Mouse (Mus musculus) midbrain, embryonic 11.5 days (tissue): Measurements from ENCODE around the gene Cyct. TPM values are rescaled to one million over a fixed set of nuclear protein-coding genes. Genes with fewer than 3 reads are reported as not detected.
A peak's percentile ranks its signal among the peaks of the same experiment; 100 is the strongest.

Source experiments
- ATAC-seq: fragments of 200-750 bp; cut with Nextera tagmentation; 2 replicates; pipeline ENCODE4 v1.8.0; 2017; ENCODE audit warnings: moderate TSS enrichment, moderate library complexity; ENCODE audit not compliant: low FRiP score
- DNase-seq: peaks from one replicate; pipeline ENCODE4 v3.0.0; 2015; ENCODE audit warnings: low spot score; ENCODE audit errors: missing footprints
- H3K27ac ChIP-seq: fragments of 300-500 bp; sonication (generic); 2 replicates; pipeline ENCODE4 v1.5.1; 2014; ENCODE audit warnings: low read depth, low read length
- H3K27me3 ChIP-seq: fragments of 300-500 bp; sonication (generic); 2 replicates; pipeline ENCODE4 v1.6.1; 2014; ENCODE audit warnings: mild to moderate bottlenecking, low read length, moderate library complexity, mixed read lengths; ENCODE audit not compliant: control insufficient read depth, insufficient read depth
- H3K36me3 ChIP-seq: fragments of 300-500 bp; sonication (generic); 2 replicates; pipeline ENCODE4 v1.6.1; 2014; ENCODE audit warnings: mild to moderate bottlenecking, low read length, moderate library complexity, mixed read lengths; ENCODE audit not compliant: control insufficient read depth, insufficient read depth
- H3K4me1 ChIP-seq: fragments of 300-500 bp; sonication (generic); 2 replicates; pipeline ENCODE4 v1.6.1; 2014; ENCODE audit warnings: low read length; ENCODE audit not compliant: control insufficient read depth, insufficient read depth
- H3K4me2 ChIP-seq: fragments of 300-500 bp; sonication (generic); 2 replicates; pipeline ENCODE4 v1.6.1; 2014; ENCODE audit warnings: mild to moderate bottlenecking, moderate library complexity
- H3K4me3 ChIP-seq: fragments of 300-500 bp; sonication (generic); 2 replicates; pipeline ENCODE4 v1.5.1; 2014; ENCODE audit warnings: low read depth, low read length
- H3K9ac ChIP-seq: fragments of 300-500 bp; sonication (generic); 2 replicates; pipeline ENCODE4 v1.6.1; 2014; ENCODE audit warnings: low read length
- H3K9me3 ChIP-seq: fragments of 300-500 bp; sonication (generic); 2 replicates; pipeline ENCODE4 v1.6.1; 2016; ENCODE audit warnings: low read length; ENCODE audit not compliant: control insufficient read depth
- WGBS: fragments of 180-500 bp; shearing (Covaris S2); extraction: QIAGEN DNeasy Blood & Tissue Kit; methylation state at CpG from one replicate; pipeline ENCODE4 v1.1.7; 2014; 5-methylcytosine and 5-hydroxymethylcytosine counted together
- polyA plus RNA-seq: library from polyadenylated mRNA; unstranded; fragments of >200 nt; fragmentation: Nextera tagmentation; extraction: Ambion mirVana; gene quantifications from 2 replicates; pipeline ENCODE4 v1.2.1, GENCODE M21; 2014

Cyct gene
- polyA plus RNA-seq, 1 experiment from 2014 or later, result not detected

GRCm38 (mm10) chr2:76347839-76348238 is 12.4 kb downstream of the Cyct start:
- H3K36me3 ChIP-seq, result no peaks in the 10 kb centered on the region
- H3K9me3 ChIP-seq, result no peaks in the 10 kb centered on the region
- no peak overlapping the region for H3K27ac ChIP-seq
- H3K4me2 ChIP-seq, result no peak overlapping the region
- no peak overlapping the region for H3K9ac ChIP-seq
- H3K27me3 ChIP-seq, result no peaks in the 10 kb centered on the region
- DNase-seq (no peak), ATAC-seq (no peak)
- no peaks in the 10 kb centered on the region for H3K4me1 ChIP-seq
- WGBS, result 82% methylated on average over 6 of the region's 6 CpGs
- no peak overlapping the region for H3K4me3 ChIP-seq

- no peak for DNase-seq
- H3K9me3 ChIP-seq, result no peaks in the 10 kb centered on the region
- peaks cover 3% of the 10 kb centered on the region for H3K4me1 ChIP-seq
- H3K4me3 ChIP-seq, result no peak overlapping the region
- 88% methylated on average over 9 of the region's 9 CpGs for WGBS
- H3K27ac ChIP-seq, result no peak overlapping the region
- H3K27me3 ChIP-seq, result peaks cover 8% of the 10 kb centered on the region
- H3K4me2 ChIP-seq, result no peak overlapping the region
- no peak overlapping the region for H3K9ac ChIP-seq
- no peak for ATAC-seq
- H3K36me3 ChIP-seq, result no peaks in the 10 kb centered on the region
Measured at GRCm38 (mm10) chr2:76342146-76342545, 18.1 kb downstream of the Cyct start.

- Histone ChIP-seq H3K9ac (peak within 1 kb of the TSS; percentile 49), H3K4me3 (peak within 1 kb of the TSS; percentile 38), H3K4me2 (peak within 1 kb of the TSS; percentile 91), H3K4me1 (peaks cover 3% of the 10 kb centered on the region), H3K27ac (no peak within 1 kb of the TSS), H3K9me3 (no peaks in the 10 kb centered on the region), H3K27me3 (peaks cover 8% of the 10 kb centered on the region), H3K36me3 (no peaks in the 10 kb centered on the region)
- DNase-seq, result peak; percentile 90
- 17% methylated on average over 41 of the region's 41 CpGs for WGBS
- ATAC-seq, result peak; percentile 78
Measured at GRCm38 (mm10) chr2:76338215-76339156, 21.8 kb downstream of the Cyct start, which contains the start of gene Pde11a. Pde11a (minus strand) TSS chr2:76338774.

- Histone ChIP-seq H3K36me3 (no peaks in the 10 kb centered on the region), H3K9me3 (no peaks in the 10 kb centered on the region), H3K27me3 (peaks cover 8% of the 10 kb centered on the region), H3K4me3 (no peak overlapping the region), H3K4me2 (no peak overlapping the region), H3K9ac (no peak overlapping the region), H3K27ac (no peak overlapping the region), H3K4me1 (peaks cover 3% of the 10 kb centered on the region)
- DNase-seq (peak; percentile 56), ATAC-seq (no peak)
- WGBS, result 82% methylated on average over 5 of the region's 5 CpGs
Measured at GRCm38 (mm10) chr2:76334596-76334995, 25.7 kb downstream of the Cyct start.

GRCm38 (mm10) chr2:76332161-76332805 is 28.0 kb downstream of the Cyct start:
- Histone ChIP-seq H3K4me2 (no peak overlapping the region), H3K27ac (no peak overlapping the region), H3K9ac (no peak overlapping the region), H3K36me3 (no peaks in the 10 kb centered on the region), H3K9me3 (no peaks in the 10 kb centered on the region), H3K27me3 (no peaks in the 10 kb centered on the region), H3K4me3 (no peak overlapping the region), H3K4me1 (peaks cover 5% of the 10 kb centered on the region; the same call in 1 of the 2 replicates)
- DNase-seq (peak; percentile 64), ATAC-seq (no peak)
- 74% methylated on average over 11 of the region's 11 CpGs for WGBS

- Histone ChIP-seq H3K9ac (no peak overlapping the region), H3K36me3 (no peaks in the 10 kb centered on the region), H3K4me2 (no peak overlapping the region), H3K4me1 (peaks cover 5% of the 10 kb centered on the region; the same call in 1 of the 2 replicates), H3K27me3 (no peaks in the 10 kb centered on the region), H3K9me3 (no peaks in the 10 kb centered on the region), H3K4me3 (no peak overlapping the region), H3K27ac (no peak overlapping the region)
- ATAC-seq (no peak), DNase-seq (peak; percentile 64)
- 87% methylated on average over 5 of the region's 5 CpGs for WGBS
Measured at GRCm38 (mm10) chr2:76330081-76330480, 30.2 kb downstream of the Cyct start.

GRCm38 (mm10) chr2:76326161-76326560 is 34.1 kb downstream of the Cyct start:
- no peak for ATAC-seq
- 90% methylated on average over 3 of the region's 3 CpGs for WGBS
- no peaks in the 10 kb centered on the region for H3K27me3 ChIP-seq

GRCm38 (mm10) chr2:76324463-76324862 is 35.8 kb downstream of the Cyct start:
- no peaks in the 10 kb centered on the region for H3K27me3 ChIP-seq
- H3K36me3 ChIP-seq, result no peaks in the 10 kb centered on the region
- peaks cover 5% of the 10 kb centered on the region; the same call in 1 of the 2 replicates for H3K4me1 ChIP-seq
- H3K4me3 ChIP-seq, result no peak overlapping the region
- no peak overlapping the region for H3K27ac ChIP-seq
- 84% methylated on average over 5 of the region's 5 CpGs for WGBS
- DNase-seq (peak; percentile 28), ATAC-seq (no peak)
- H3K9ac ChIP-seq, result no peak overlapping the region
- no peaks in the 10 kb centered on the region for H3K9me3 ChIP-seq
- no peak overlapping the region for H3K4me2 ChIP-seq

More at GRCm38 (mm10) chr2:76326161-76326560, 34.1 kb downstream of the Cyct start:
- H3K36me3 ChIP-seq, result no peaks in the 10 kb centered on the region
- no peak overlapping the region for H3K27ac ChIP-seq
- no peaks in the 10 kb centered on the region for H3K9me3 ChIP-seq
- H3K9ac ChIP-seq, result no peak overlapping the region
- DNase-seq, result peak; percentile 64
- H3K4me1 ChIP-seq, result peaks cover 5% of the 10 kb centered on the region; the same call in 1 of the 2 replicates
- H3K4me3 ChIP-seq, result no peak overlapping the region
- no peak overlapping the region for H3K4me2 ChIP-seq
